Mouse (Mus musculus) MEL (cell line): ENCODE results near the gene Mpig6b.

ENCODE experiments used
- CTCF ChIP-seq, 3 experiments: IDR thresholded peaks in 2 of 3; conservative IDR thresholded peaks in 1 of 3; 2 replicates each; pipeline ENCODE4 v1.5.1; 2011 to 2012; ENCODE audit warnings: low read length in 3 of 3, low read depth in 2 of 3, mild to moderate bottlenecking in 2 of 3, improper control_type of control experiment in 1 of 3, inconsistent platforms in 1 of 3, mixed read lengths in 1 of 3, moderate library complexity in 1 of 3; ENCODE audit not compliant: control insufficient read depth in 1 of 3, insufficient read depth in 1 of 3, poor library complexity in 1 of 3, severe bottlenecking in 1 of 3
- ELF1 ChIP-seq: IDR thresholded peaks from 2 replicates; pipeline ENCODE4 v1.6.1; 2014; ENCODE audit warnings: low read depth, mild to moderate bottlenecking, inconsistent platforms, low read length, improper control_type of control experiment, moderate library complexity
- NRF1 ChIP-seq: IDR thresholded peaks from 2 replicates; pipeline ENCODE4 v1.6.1; 2014; ENCODE audit warnings: low read depth, mild to moderate bottlenecking, inconsistent platforms, low read length, improper control_type of control experiment, moderate library complexity; ENCODE audit not compliant: poor library complexity, insufficient read depth, severe bottlenecking
- POLR2A ChIP-seq, 2 experiments: IDR thresholded peaks; 2 replicates each; pipeline ENCODE4 v1.6.1; 2011 to 2012; ENCODE audit warnings: low read length in 2 of 2, mild to moderate bottlenecking in 2 of 2, control low read depth in 1 of 2, improper control_type of control experiment in 1 of 2, low read depth in 1 of 2, moderate library complexity in 1 of 2; ENCODE audit not compliant: control insufficient read depth in 1 of 2, insufficient read depth in 1 of 2, poor library complexity in 1 of 2
- ZC3H11A ChIP-seq: IDR thresholded peaks from 2 replicates; pipeline ENCODE4 v1.6.1; 2012; ENCODE audit warnings: low read depth, mild to moderate bottlenecking, inconsistent platforms, low read length, improper control_type of control experiment

- TF ChIP-seq NRF1 (no peak), ELF1 (no peak), ZC3H11A (no peak), CTCF (IDR thresholded peaks at IDR 0.05 in 2 of 3, conservative IDR thresholded peaks at IDR 0.05 in 1 of 3; ENCODE audit: control insufficient read depth in 1 of 3, insufficient read depth in 1 of 3, low read depth in 2 of 3, low read length in 3 of 3, poor library complexity in 1 of 3, severe bottlenecking in 1 of 3) (no peak), POLR2A (IDR thresholded peaks at IDR 0.05; ENCODE audit: control insufficient read depth in 1 of 2, insufficient read depth in 1 of 2, low read depth in 1 of 2, low read length in 2 of 2, poor library complexity in 1 of 2) (no peak)
Measured at GRCm38 (mm10) chr17:35034896-35035295, 31.1 kb downstream of the Mpig6b start.
